Mouse (Mus musculus) CH12.LX (cell line): ENCODE data around the gene Scarb1.

Experiments used
- CTCF ChIP-seq, 2 experiments: IDR thresholded peaks in 1 of 2; conservative IDR thresholded peaks in 1 of 2; 2 replicates each; pipeline ENCODE4 v1.5.1; 2011 to 2012; ENCODE audit warnings: low read depth in 2 of 2, low read length in 2 of 2, improper control_type of control experiment in 1 of 2, inconsistent platforms in 1 of 2, mild to moderate bottlenecking in 1 of 2, moderate library complexity in 1 of 2
- ELF1 ChIP-seq: IDR thresholded peaks from 2 replicates; pipeline ENCODE4 v1.6.1; 2014; ENCODE audit warnings: low read depth, mild to moderate bottlenecking, inconsistent platforms, low read length, improper control_type of control experiment
- EP300 ChIP-seq: IDR thresholded peaks from 2 replicates; pipeline ENCODE4 v1.6.1; 2011; ENCODE audit warnings: low read length, improper control_type of control experiment
- GABPA ChIP-seq: IDR thresholded peaks from 2 replicates; pipeline ENCODE4 v1.6.1; 2012; ENCODE audit warnings: low read depth, low read length, improper control_type of control experiment, inconsistent platforms; ENCODE audit not compliant: insufficient replicate concordance
- HCFC1 ChIP-seq: IDR thresholded peaks from 2 replicates; pipeline ENCODE4 v1.6.1; 2012; ENCODE audit warnings: low read depth, mild to moderate bottlenecking, inconsistent platforms, low read length, improper control_type of control experiment
- JUND ChIP-seq: conservative IDR thresholded peaks from 2 replicates; pipeline ENCODE4 v1.6.1; 2011; ENCODE audit warnings: low read depth, low read length, improper control_type of control experiment
- MAFK ChIP-seq: IDR thresholded peaks from 2 replicates; pipeline ENCODE4 v1.6.1; 2011; ENCODE audit warnings: low read length, improper control_type of control experiment; ENCODE audit not compliant: insufficient replicate concordance
- MEF2A ChIP-seq: IDR thresholded peaks from 2 replicates; pipeline ENCODE4 v1.6.1; 2014; ENCODE audit warnings: low read depth, mild to moderate bottlenecking, inconsistent platforms, low read length, improper control_type of control experiment, borderline replicate concordance
- MYC ChIP-seq: IDR thresholded peaks from 2 replicates; pipeline ENCODE4 v1.6.1; 2011; ENCODE audit warnings: low read depth, mild to moderate bottlenecking, improper control_type of control experiment, low read length
- POLR2A ChIP-seq: IDR thresholded peaks from 2 replicates; pipeline ENCODE4 v1.6.1; 2011; ENCODE audit warnings: low read depth, mild to moderate bottlenecking, improper control_type of control experiment, low read length
- RAD21 ChIP-seq: IDR thresholded peaks from 2 replicates; pipeline ENCODE4 v1.6.1; 2011; ENCODE audit warnings: low read depth, mild to moderate bottlenecking, low read length, improper control_type of control experiment, moderate library complexity
- ZC3H11A ChIP-seq: IDR thresholded peaks from 2 replicates; pipeline ENCODE4 v1.6.1; 2012; ENCODE audit warnings: low read depth, mild to moderate bottlenecking, inconsistent platforms, low read length, improper control_type of control experiment
- ZNF384 ChIP-seq: IDR thresholded peaks from 2 replicates; pipeline ENCODE4 v1.6.1; 2012; ENCODE audit warnings: low read depth, low read length, improper control_type of control experiment, inconsistent platforms

DNA sequence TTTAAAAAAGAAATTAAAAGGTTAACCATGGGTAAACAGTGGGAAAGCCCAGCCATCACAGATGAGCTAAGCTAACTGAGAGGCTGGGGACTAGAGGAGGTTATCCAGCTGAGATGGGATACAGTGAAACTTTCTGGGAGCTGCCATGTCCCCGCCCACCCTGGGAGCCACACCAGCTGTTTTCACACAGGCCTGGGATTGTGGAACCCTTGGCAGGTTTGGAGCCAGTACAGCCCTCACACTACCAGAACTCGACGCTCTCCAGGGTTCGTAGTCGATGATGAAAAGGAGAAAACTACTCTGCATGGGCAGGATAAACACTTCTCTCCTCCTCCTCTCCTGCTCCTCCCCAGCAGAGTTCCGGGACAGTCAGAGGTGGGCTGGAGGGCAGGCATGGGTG, 105.0 kb downstream of the Scarb1 start:
- TF ChIP-seq POLR2A (no peak), ZNF384 (no peak), CTCF (conservative IDR thresholded peaks at IDR 0.05 in 1 of 2, IDR thresholded peaks at IDR 0.05 in 1 of 2; ENCODE audit: low read depth in 2 of 2, low read length in 2 of 2) (no peak), JUND (no peak), MAFK (no peak), MEF2A (no peak), MYC (no peak), RAD21 (no peak), HCFC1 (no peak), ELF1 (no peak), ZC3H11A (no peak), EP300 (no peak), GABPA (no peak)
